Mouse (Mus musculus) frontal cortex, postnatal 36 days (tissue): ENCODE results near the gene Poc1b.

ENCODE experiments used
- DNase-seq, 2 experiments: peaks; one replicate each; pipeline ENCODE4 v3.0.0; 2022; ENCODE audit warnings: low spot score in 2 of 2

Poc1b gene

GRCm38 (mm10) chr10:99106703-99107631 lies at the start of gene Poc1b:
Gene Poc1b (plus strand): TSS chr10:99107036.
- DNase-seq = peak; percentile 76 to 79

- no peak for DNase-seq
Measured at GRCm38 (mm10) chr10:99060588-99060987, 46.2 kb upstream of the Poc1b start.

GRCm38 (mm10) chr10:99061418-99061817 lies 45.4 kb upstream of the Poc1b start:
- no peak for DNase-seq

GRCm38 (mm10) chr10:99062546-99062945 lies 44.3 kb upstream of the Poc1b start:
- no peak for DNase-seq

GRCm38 (mm10) chr10:99076113-99076895 lies 30.5 kb upstream of the Poc1b start:
- peak; percentile 56 to 67 for DNase-seq

- no peak for DNase-seq
Measured at GRCm38 (mm10) chr10:99078621-99079020, 28.2 kb upstream of the Poc1b start.

GRCm38 (mm10) chr10:99081569-99081990 lies 25.3 kb upstream of the Poc1b start:
- peak; percentile 61 to 81 for DNase-seq

GRCm38 (mm10) chr10:99083431-99084003 lies 23.3 kb upstream of the Poc1b start:
- DNase-seq = no peak

- DNase-seq = peak; percentile 91 to 92
Measured at GRCm38 (mm10) chr10:99084397-99085239, 22.2 kb upstream of the Poc1b start.

- no peak for DNase-seq
Measured at GRCm38 (mm10) chr10:99085240-99085587, 21.6 kb upstream of the Poc1b start.

- DNase-seq = no peak
Measured at GRCm38 (mm10) chr10:99086029-99086428, 20.8 kb upstream of the Poc1b start.

GRCm38 (mm10) chr10:99089906-99090305 lies 16.9 kb upstream of the Poc1b start:
- DNase-seq = no peak

GRCm38 (mm10) chr10:99093364-99093763 lies 13.5 kb upstream of the Poc1b start:
- DNase-seq = no peak

- DNase-seq = no peak
Measured at GRCm38 (mm10) chr10:99095114-99095513, 11.7 kb upstream of the Poc1b start.

- DNase-seq = peak in 1 of 2 experiments; percentile 64
Measured at GRCm38 (mm10) chr10:99097374-99097773, 9.5 kb upstream of the Poc1b start.

- no peak for DNase-seq
Measured at GRCm38 (mm10) chr10:99105522-99105921, 1.3 kb upstream of the Poc1b start.

- no peak for DNase-seq
Measured at GRCm38 (mm10) chr10:99106311-99106702, 529 bp upstream of the Poc1b start.

- peak; percentile 49 to 59 for DNase-seq
Measured at GRCm38 (mm10) chr10:99107964-99108363, 1.1 kb downstream of the Poc1b start, which contains the start of gene Galnt4. Gene Galnt4 (plus strand): TSS chr10:99108159.

GRCm38 (mm10) chr10:99108431-99108982 lies 1.7 kb downstream of the Poc1b start:
- no peak for DNase-seq

- no peak for DNase-seq
Measured at GRCm38 (mm10) chr10:99113533-99113932, 6.7 kb downstream of the Poc1b start.

GRCm38 (mm10) chr10:99114295-99114694 lies 7.5 kb downstream of the Poc1b start:
- DNase-seq = no peak
